Mouse (Mus musculus): ENCODE measurements around the gene Elovl2. TPM values are rescaled to one million over a fixed set of nuclear protein-coding genes. Genes with fewer than 3 reads are reported as not detected.

Gene Elovl2
- polyA plus RNA-seq, 1 experiment from 2014 or later = not detected

DNA sequence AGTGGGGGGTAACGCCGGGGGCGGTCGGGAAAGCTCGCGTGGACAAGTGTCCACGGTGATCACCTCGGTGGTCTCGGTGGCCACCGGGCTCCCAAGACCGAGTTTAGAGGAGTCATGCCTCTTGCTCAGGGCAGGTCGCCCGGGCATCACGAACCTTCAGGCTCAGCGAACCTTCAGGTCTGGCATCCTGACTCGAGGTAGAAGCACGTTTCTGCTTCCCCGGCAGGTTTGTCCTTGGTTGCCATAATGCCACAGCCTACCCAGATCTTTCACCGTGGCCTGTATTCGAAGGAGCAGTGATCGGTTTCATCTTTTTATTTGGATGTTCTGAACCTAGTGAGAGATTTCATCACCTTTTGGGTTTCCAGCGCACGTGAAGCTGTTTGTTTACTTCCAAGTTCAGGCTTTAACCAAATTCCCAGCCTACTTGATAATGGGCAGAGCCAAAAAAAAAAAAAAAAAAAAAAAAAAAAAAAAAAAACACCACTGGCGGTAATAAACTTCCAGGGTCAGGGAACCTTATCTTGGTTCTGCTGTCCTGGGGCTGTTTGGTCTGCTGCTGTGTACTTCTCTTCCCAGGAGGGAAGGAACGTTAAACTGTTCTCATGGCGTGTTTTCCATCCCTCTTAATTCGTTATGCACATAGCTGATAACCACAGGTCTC is 30.2 kb upstream of the Elovl2 start:
- ATAC-seq (peak; percentile 5), DNase-seq (ENCODE audit: low read depth, low spot score) (no peak)
- peaks cover 11% of the 10 kb centered on the region for H3K27me3 ChIP-seq
- POLR2A ChIA-PET = interaction anchor here (0.7 kb wide), 2 partner anchors 40 to 234 kb away, joined by 3 to 5 read pairs; no protein-coding TSS in a partner anchor
- CTCF ChIA-PET = interaction anchor here (0.6 to 0.9 kb wide), 2 partner anchors 20 to 183 kb away, joined by 3 read pairs; no protein-coding TSS in a partner anchor
- TF ChIP-seq CTCF (IDR thresholded peaks at IDR 0.05) = no peak
- in situ Hi-C loops (cut with MboI; ENCODE audit: low pct_unique_long_range_greater_than_20kb) = no loop called here

DNA sequence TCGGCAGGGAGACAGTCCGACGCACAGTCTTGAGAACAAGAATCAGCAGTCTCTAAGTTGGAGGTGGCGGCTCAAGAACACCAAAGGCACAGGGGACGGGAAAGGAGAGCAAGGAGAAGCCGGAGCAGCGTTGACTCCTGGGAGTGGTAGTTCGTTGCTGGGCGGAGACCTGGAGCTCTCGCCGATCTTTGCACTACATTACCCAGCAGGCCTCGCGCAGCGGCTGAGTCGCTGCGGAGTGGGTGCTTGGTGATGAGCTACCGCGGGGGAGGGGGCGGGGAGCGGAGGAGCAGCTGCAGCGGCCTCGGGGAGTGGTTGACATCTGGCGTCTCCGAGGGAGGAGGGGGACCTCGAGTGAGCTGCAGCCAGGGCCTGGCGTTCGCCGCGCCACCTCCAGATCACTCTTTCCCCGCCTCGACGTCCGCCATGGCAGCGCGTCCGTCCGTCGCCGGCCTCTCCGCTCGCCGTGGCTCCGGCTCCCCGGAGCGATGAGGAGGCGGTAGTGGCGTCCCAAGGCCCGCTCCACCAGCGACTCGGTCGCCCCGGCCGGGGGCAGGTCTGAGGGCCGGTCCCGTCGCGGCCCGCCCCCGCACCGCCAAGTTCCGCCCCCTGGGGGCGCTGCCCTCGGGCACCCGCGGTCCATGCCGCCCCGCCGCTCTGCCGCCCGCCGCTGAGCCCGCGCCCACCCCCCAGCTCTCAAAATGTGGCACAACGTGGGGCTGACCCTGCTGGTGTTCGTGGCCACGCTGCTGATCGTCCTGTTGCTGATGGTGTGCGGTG is 29.5 kb upstream of the Elovl2 start, which contains the start of gene Smim13:
Smim13 (plus strand) TSS at position 307 of the 780 bp plus-strand sequence.
- TF ChIP-seq CTCF (IDR thresholded peaks at IDR 0.05) = peak; percentile 83
- ChIA-PET POLR2A (interaction anchor here (0.7 kb wide), 2 partner anchors 40 to 233 kb away, joined by 3 to 5 read pairs; no protein-coding TSS in a partner anchor), CTCF (interaction anchor here (1.4 kb wide), 1 partner anchor 326 kb away, joined by 3 read pairs; no protein-coding TSS in a partner anchor)
- in situ Hi-C loops (cut with MboI; ENCODE audit: low pct_unique_long_range_greater_than_20kb) = loop anchor here (10.0 kb wide), 1 partner anchor 245 kb away; the partner anchor contains the start of gene Pak1ip1
- H3K27me3 ChIP-seq = peaks cover 18% of the 10 kb centered on the region
- ATAC-seq (peak; percentile 95), DNase-seq (ENCODE audit: low read depth, low spot score) (peak; percentile 67)

DNA sequence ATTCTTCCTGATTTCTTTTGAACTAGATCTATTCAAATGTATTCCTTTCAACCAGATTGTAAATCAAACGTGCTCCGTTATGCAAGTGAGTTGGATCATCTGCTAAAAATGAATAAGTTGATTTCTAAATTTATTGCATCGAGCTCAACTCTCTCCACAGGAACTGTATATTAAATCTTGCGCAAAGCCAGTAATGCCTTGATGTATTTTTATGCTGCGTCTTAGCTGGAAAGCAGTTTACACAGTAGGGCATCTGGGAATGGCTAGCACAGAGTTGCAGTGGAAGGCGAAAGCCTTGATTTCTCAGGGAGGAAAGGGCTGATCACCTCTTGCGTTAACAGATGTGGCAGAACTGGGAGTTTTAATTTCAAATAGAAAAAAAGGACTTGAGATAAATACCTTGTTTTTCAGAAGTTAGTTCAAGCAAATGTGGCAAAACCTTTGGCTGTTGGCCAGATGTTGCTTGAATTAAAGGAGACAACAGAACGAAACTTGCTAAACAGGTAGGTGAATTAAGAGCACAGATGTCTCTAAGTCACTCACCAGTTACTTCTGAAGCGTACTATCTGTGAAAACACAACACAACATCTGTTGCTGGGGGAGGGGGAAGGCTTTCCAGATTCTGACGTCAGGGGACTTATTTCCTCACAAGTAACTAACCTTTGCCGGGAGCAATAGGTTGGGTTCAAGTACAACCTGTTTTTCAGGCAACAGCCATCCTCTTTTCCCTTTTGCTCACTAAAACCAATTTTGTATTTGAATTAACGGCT is 28.7 kb upstream of the Elovl2 start:
- POLR2A ChIA-PET = no interaction called here
- ATAC-seq = no peak
- H3K27me3 ChIP-seq = peaks cover 22% of the 10 kb centered on the region
- in situ Hi-C loops (cut with MboI; ENCODE audit: low pct_unique_long_range_greater_than_20kb) = loop anchor here (10.0 kb wide), 1 partner anchor 244 kb away; the partner anchor contains the start of gene Pak1ip1
- CTCF ChIA-PET = interaction anchor here (1.4 kb wide), 1 partner anchor 327 kb away, joined by 3 read pairs; no protein-coding TSS in a partner anchor
- DNase-seq (ENCODE audit: low read depth, low spot score) = no peak
- TF ChIP-seq CTCF (IDR thresholded peaks at IDR 0.05) = no peak

DNA sequence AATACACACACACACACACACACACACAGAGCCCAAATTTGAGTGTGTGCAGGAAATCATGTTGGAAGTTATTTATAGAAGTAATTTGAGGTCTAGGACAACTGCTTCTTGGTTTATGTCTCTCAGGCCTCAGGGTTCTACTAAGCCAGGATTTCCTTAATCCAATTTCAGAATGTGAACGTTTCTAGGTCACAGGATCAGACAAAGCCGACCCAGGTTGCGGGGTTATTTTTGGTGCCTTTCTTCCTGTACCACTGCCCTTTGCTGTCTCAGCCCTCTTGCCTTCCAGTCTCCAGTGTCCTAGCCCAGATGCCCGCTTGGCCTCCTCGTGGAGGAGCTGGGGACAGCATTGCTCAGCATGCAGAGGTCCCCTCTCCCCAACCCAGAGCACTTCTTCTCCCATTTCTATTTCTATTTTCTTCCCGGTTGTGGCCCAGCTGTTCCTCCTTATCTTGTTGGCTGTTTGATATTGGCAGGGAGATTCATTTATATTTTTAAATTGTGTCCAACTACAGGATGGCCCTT is 24.2 kb upstream of the Elovl2 start:
- CTCF ChIA-PET = no interaction called here
- DNase-seq (ENCODE audit: low read depth, low spot score) = no peak
- peaks cover 47% of the 10 kb centered on the region for H3K27me3 ChIP-seq
- ATAC-seq = no peak
- POLR2A ChIA-PET = no interaction called here
- TF ChIP-seq CTCF (IDR thresholded peaks at IDR 0.05) = no peak
- in situ Hi-C loops (cut with MboI; ENCODE audit: low pct_unique_long_range_greater_than_20kb) = loop anchor here (10.0 kb wide), 1 partner anchor 240 kb away; the partner anchor contains the start of gene Pak1ip1

DNA sequence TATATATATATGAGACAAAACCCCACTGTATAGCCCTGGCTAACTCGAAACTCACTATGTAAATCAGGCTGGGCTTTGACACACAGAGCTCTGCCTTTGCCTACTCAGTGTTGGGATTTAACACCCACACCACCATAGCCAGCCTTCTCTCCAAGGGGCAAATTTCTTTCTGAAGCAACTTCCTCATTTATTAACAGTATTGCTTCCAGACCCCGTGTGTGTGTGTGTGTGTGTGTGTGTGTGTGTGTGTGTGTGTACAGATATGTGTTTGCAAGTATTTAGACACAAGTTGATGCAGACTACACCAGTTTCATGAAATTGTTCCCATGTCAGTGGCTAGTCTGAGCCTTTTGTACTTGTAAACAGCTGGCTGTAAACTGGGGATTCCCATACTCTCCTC is 21.4 kb upstream of the Elovl2 start:
- peaks cover 45% of the 10 kb centered on the region for H3K27me3 ChIP-seq

DNA sequence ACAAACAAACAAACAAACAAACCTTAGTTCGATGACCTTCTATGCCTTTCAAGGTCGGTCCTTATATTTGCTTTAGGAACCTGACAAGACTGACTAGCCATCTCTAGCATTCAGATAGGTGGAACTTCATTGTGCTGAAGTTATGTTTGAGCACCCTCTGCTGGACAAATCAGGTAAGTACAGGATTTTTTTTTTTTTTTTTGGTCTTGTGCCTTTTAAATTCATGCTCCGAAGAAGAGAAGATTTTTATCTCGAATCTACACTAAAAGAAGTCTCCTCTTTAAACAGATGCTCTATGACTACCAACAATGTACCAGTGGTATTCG is 18.6 kb upstream of the Elovl2 start:
- TF ChIP-seq CTCF (IDR thresholded peaks at IDR 0.05) = peak; percentile 42
- CTCF ChIA-PET = interaction anchor here (1.1 kb wide), 1 partner anchor 161 kb away, joined by 3 read pairs; no protein-coding TSS in a partner anchor
- POLR2A ChIA-PET = no interaction called here
- no peak for ATAC-seq
- H3K27me3 ChIP-seq = peaks cover 34% of the 10 kb centered on the region
- no peak for DNase-seq (ENCODE audit: low read depth, low spot score)
- in situ Hi-C loops (cut with MboI; ENCODE audit: low pct_unique_long_range_greater_than_20kb) = loop anchor here (5.0 to 10.0 kb wide), 4 partner anchors 101 to 444 kb away; no protein-coding TSS in a partner anchor

More for the DNA sequence above, 21.4 kb upstream of the Elovl2 start:
- TF ChIP-seq CTCF (IDR thresholded peaks at IDR 0.05) = no peak
- DNase-seq (ENCODE audit: low read depth, low spot score) (no peak), ATAC-seq (no peak)
- in situ Hi-C loops (cut with MboI; ENCODE audit: low pct_unique_long_range_greater_than_20kb) = loop anchor here (10.0 kb wide), 1 partner anchor 237 kb away; the partner anchor contains the start of gene Pak1ip1
- CTCF ChIA-PET = no interaction called here
- POLR2A ChIA-PET = interaction anchor here (0.6 kb wide), 1 partner anchor 387 kb away, joined by 4 read pairs; no protein-coding TSS in a partner anchor

DNA sequence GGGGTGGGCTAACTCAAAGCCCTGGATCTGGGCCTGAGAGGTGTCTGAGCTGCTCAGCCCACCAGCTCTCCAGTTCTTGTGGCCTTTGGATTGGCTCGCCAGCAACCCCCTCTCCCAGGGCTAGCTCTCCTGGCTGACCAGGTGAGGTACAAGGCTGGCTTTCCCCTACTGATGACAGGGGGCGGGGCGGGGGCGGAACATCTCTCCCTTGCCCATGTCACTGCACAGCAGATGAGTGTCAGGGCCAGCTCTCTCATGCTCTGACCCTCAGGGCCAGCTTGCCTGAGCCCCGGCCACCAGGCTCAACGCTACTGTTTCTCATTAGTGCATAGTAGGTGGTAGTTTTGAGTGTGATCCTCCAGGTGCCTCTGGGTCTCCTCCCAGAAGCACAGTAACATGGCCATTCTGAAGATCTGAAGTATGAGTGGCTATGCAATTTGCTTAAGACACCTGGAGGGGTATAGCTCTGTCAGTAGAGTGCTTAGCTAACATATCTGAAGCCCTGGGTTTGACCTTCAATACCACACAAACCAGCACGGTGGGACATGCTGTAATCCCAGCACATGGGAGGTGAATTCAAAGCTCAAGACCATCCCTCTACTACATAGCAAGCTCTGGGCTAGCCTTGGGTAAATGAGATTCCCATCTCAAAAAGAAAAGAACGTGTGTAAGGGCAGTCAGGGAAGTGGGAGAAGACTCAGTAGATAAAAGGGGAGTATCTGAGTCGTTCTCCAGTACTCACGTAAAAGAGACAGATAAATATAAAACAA is 18.0 kb upstream of the Elovl2 start:
- DNase-seq (ENCODE audit: low read depth, low spot score) (no peak), ATAC-seq (no peak)
- ChIA-PET CTCF (interaction anchor here (1.1 kb wide), 1 partner anchor 161 kb away, joined by 3 read pairs; no protein-coding TSS in a partner anchor), POLR2A (no interaction called here)
- in situ Hi-C loops (cut with MboI; ENCODE audit: low pct_unique_long_range_greater_than_20kb) = loop anchor here (5.0 to 10.0 kb wide), 4 partner anchors 101 to 443 kb away; no protein-coding TSS in a partner anchor
- peaks cover 34% of the 10 kb centered on the region for H3K27me3 ChIP-seq
- no peak for TF ChIP-seq CTCF (IDR thresholded peaks at IDR 0.05)

DNA sequence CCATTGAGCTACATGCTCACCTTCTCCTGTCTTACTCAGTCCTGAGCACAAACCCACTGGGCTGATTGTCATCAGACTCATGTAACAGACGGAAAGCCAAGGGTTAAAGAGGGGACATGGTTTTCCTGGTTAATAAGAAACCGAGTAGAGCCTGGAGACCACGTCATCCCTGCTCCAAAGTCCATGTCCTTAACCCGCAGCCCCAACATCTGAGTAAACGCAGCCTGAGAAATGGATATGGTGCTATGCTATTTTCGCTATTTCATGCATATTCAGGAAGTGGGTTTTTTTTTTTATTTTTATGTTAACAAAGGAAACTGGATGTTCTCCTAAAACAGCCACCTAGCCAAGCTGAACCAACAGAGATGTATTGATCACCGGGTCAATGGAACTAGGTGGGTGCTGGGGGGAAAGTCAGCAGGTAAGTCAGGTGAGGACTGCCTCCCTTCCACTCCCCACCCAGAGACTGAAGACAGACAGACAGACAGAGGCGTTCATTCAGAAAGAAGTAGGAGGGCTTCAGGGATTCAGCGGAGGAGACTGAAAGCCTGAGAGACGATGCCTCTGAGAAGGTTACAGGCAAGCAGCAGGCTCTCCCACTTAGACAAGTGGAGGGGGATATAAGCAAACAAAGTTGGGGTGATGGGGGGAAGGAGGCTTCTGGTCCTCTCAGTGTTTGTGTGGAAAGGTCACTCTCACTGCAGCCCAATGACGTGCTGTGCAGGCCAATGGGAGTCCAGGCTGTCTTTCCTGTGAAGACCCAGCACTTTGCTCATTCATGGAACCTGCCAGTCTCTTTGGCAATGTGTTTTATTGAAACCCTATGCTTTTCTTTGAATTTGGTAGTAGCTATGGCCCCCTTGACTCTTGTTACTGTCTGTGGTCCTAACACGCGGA is 15.9 kb upstream of the Elovl2 start:
- CTCF ChIA-PET = no interaction called here
- peaks cover 34% of the 10 kb centered on the region for H3K27me3 ChIP-seq
- DNase-seq (ENCODE audit: low read depth, low spot score) = no peak
- POLR2A ChIA-PET = no interaction called here
- ATAC-seq = no peak
- in situ Hi-C loops (cut with MboI; ENCODE audit: low pct_unique_long_range_greater_than_20kb) = loop anchor here (5.0 to 10.0 kb wide), 4 partner anchors 99 to 441 kb away; no protein-coding TSS in a partner anchor
- no peak for TF ChIP-seq CTCF (IDR thresholded peaks at IDR 0.05)

Measured in Patski (cell line).